Mouse (Mus musculus) spleen, adult 2 months (tissue): Measurements from ENCODE around the gene Larp1. TPM values are rescaled to one million over a fixed set of nuclear protein-coding genes. Genes with fewer than 3 reads are reported as not detected.
"Not testable (repeated sequence)": the region's sequence is repeated elsewhere in the genome, so short reads cannot be mapped to it uniquely, and the experiment has no call there.

Experiments
- DNase-seq, 2 experiments: peaks; one replicate each; pipeline versions ENCODE4 v3.0.0 to v3.0.0-alpha.2; 2012 to 2021; ENCODE audit warnings: low spot score in 2 of 2, low read depth in 1 of 2
- H3K27ac ChIP-seq: fragments of 200-500 bp; 2 replicates; pipeline ENCODE4 v1.5.1; 2012; ENCODE audit warnings: low read length, inconsistent platforms; ENCODE audit not compliant: insufficient read depth
- H3K27me3 ChIP-seq: fragments of 200-500 bp; 2 replicates; pipeline ENCODE4 v1.6.1; 2012; ENCODE audit warnings: mild to moderate bottlenecking, moderate library complexity, low read length, inconsistent platforms; ENCODE audit not compliant: control insufficient read depth, insufficient read depth
- H3K36me3 ChIP-seq: fragments of 200-500 bp; 2 replicates; pipeline ENCODE4 v1.6.1; 2012; ENCODE audit warnings: mild to moderate bottlenecking, low read length, inconsistent platforms; ENCODE audit not compliant: control insufficient read depth, insufficient read depth
- H3K4me1 ChIP-seq: fragments of 200-500 bp; 2 replicates; pipeline ENCODE4 v1.6.1; 2011; ENCODE audit warnings: inconsistent platforms; ENCODE audit not compliant: control insufficient read depth, insufficient read depth, insufficient read length
- H3K4me3 ChIP-seq: fragments of 200-500 bp; 2 replicates; pipeline ENCODE4 v1.5.1; 2011; ENCODE audit warnings: mild to moderate bottlenecking, inconsistent platforms; ENCODE audit not compliant: insufficient read depth, insufficient read length; ENCODE audit errors: extremely low read depth
- CTCF ChIP-seq: fragments of 200-500 bp; IDR thresholded peaks from 2 replicates; pipeline ENCODE4 v1.5.1; 2011; ENCODE audit warnings: mild to moderate bottlenecking, inconsistent platforms; ENCODE audit not compliant: insufficient read depth, insufficient read length, insufficient replicate concordance; ENCODE audit errors: extremely low read depth
- POLR2A ChIP-seq: fragments of 200-500 bp; IDR thresholded peaks from 2 replicates; pipeline ENCODE4 v1.6.1; 2011; ENCODE audit warnings: low read depth, low read length, inconsistent platforms
- WGBS: fragments of 180-500 bp; shearing (Covaris S2); methylation state at CpG from one replicate; pipeline ENCODE4 v1.1.7; 2018; 5-methylcytosine and 5-hydroxymethylcytosine counted together
- polyA plus RNA-seq: library from polyadenylated mRNA; depleted of rRNA; stranded (reverse); fragments of >200 nt; gene quantifications from 2 replicates; pipeline ENCODE4 v1.2.3, GENCODE M21; 2012

Gene Larp1
- polyA plus RNA-seq, 1 experiment, result 26.3 TPM

GRCm38 (mm10) chr11:58039027-58039426 lies 30.2 kb downstream of the Larp1 start:
- Histone ChIP-seq H3K36me3 (peaks cover 12% of the 10 kb centered on the region), H3K4me3 (no peak overlapping the region), H3K4me1 (peaks cover 6% of the 10 kb centered on the region; the same call in 1 of the 2 replicates), H3K27me3 (no peaks in the 10 kb centered on the region), H3K27ac (no peak overlapping the region)
- peak in 1 of 2 experiments; percentile 7 for DNase-seq
- no peak for TF ChIP-seq POLR2A
- no peak for TF ChIP-seq CTCF
- WGBS, result 76% methylated on average over 1 of the region's 1 CpGs

GRCm38 (mm10) chr11:58042861-58043431 lies 34.1 kb downstream of the Larp1 start:
- whole genome bisulfite sequencing, result 92% methylated on average over 5 of the region's 5 CpGs
- H3K4me1 ChIP-seq, result no peaks in the 10 kb centered on the region
- H3K36me3 ChIP-seq, result peaks cover 20% of the 10 kb centered on the region
- no peak overlapping the region for H3K27ac ChIP-seq
- TF ChIP-seq CTCF, result no peak
- TF ChIP-seq POLR2A, result no peak
- H3K4me3 ChIP-seq, result no peak overlapping the region
- no peak for DNase-seq
- no peaks in the 10 kb centered on the region for H3K27me3 ChIP-seq

GRCm38 (mm10) chr11:58046438-58046837 lies 37.6 kb downstream of the Larp1 start:
- WGBS, result 84% methylated on average over 4 of the region's 4 CpGs
- no peaks in the 10 kb centered on the region for H3K27me3 ChIP-seq
- no peak overlapping the region for H3K27ac ChIP-seq
- H3K4me3 ChIP-seq, result no peak overlapping the region
- no peak for DNase-seq
- H3K4me1 ChIP-seq, result no peaks in the 10 kb centered on the region
- H3K36me3 ChIP-seq, result peaks cover 41% of the 10 kb centered on the region
- TF ChIP-seq POLR2A, result no peak
- TF ChIP-seq CTCF, result no peak

GRCm38 (mm10) chr11:58057455-58057854 lies 48.6 kb downstream of the Larp1 start:
- Histone ChIP-seq H3K36me3 (peaks cover 45% of the 10 kb centered on the region), H3K27ac (no peak overlapping the region)

GRCm38 (mm10) chr11:58059752-58060151 lies 50.9 kb downstream of the Larp1 start:
- H3K4me3 ChIP-seq, H3K27ac ChIP-seq, H3K4me1 ChIP-seq, DNase-seq, H3K27me3 ChIP-seq: not testable (repeated sequence)
- peaks cover 33% of the 10 kb centered on the region for H3K36me3 ChIP-seq
- 94% methylated on average over 7 of the region's 7 CpGs for WGBS

More at GRCm38 (mm10) chr11:58057455-58057854, 48.6 kb downstream of the Larp1 start:
- TF ChIP-seq CTCF (peak; percentile 64; the same call in 1 of the 2 replicates), POLR2A (no peak)
- H3K27me3 ChIP-seq, result no peaks in the 10 kb centered on the region
- no peak overlapping the region for H3K4me3 ChIP-seq
- WGBS, result 51% methylated on average over 6 of the region's 6 CpGs
- H3K4me1 ChIP-seq, result no peaks in the 10 kb centered on the region
- DNase-seq, result peak; percentile 15 to 32

- H3K36me3 ChIP-seq, result peaks cover 25% of the 10 kb centered on the region
- H3K4me1 ChIP-seq, H3K4me3 ChIP-seq, H3K27ac ChIP-seq, H3K27me3 ChIP-seq, DNase-seq: not testable (repeated sequence)
- WGBS, result 91% methylated on average over 4 of the region's 4 CpGs
Measured at GRCm38 (mm10) chr11:58061218-58061617, 52.4 kb downstream of the Larp1 start.

GRCm38 (mm10) chr11:58062586-58062985 lies 53.7 kb downstream of the Larp1 start:
- no peak for DNase-seq
- peaks cover 19% of the 10 kb centered on the region for H3K36me3 ChIP-seq
- H3K4me1 ChIP-seq, result no peaks in the 10 kb centered on the region
- 90% methylated on average over 4 of the region's 4 CpGs for WGBS
- no peak overlapping the region for H3K4me3 ChIP-seq
- TF ChIP-seq CTCF (no peak), POLR2A (no peak)
- H3K27ac ChIP-seq, result no peak overlapping the region
- H3K27me3 ChIP-seq, result no peaks in the 10 kb centered on the region
